Mouse (Mus musculus) forebrain, embryonic 14.5 days (tissue): ENCODE measurements around the gene Trpm8. TPM values are rescaled to one million over a fixed set of nuclear protein-coding genes. Genes with fewer than 3 reads are reported as not detected.

Experiments
- ATAC-seq: fragments of 200-750 bp; cut with Nextera tagmentation; 2 replicates; pipeline ENCODE4 v1.8.0; 2017; ENCODE audit warnings: mild to moderate bottlenecking, moderate library complexity
- DNase-seq: peaks from one replicate; pipeline ENCODE4 v3.0.0-alpha.2; 2015; ENCODE audit warnings: low spot score
- H3K27ac ChIP-seq: fragments of 300-500 bp; sonication (generic); 2 replicates; pipeline ENCODE4 v1.5.1; 2014; ENCODE audit warnings: low read depth, mild to moderate bottlenecking, control low read depth, low read length, moderate library complexity
- H3K27me3 ChIP-seq: fragments of 300-500 bp; sonication (generic); replicated peaks from 2 replicates; pipeline ENCODE4 v1.6.1; 2014; ENCODE audit warnings: low read length, control low read depth, mixed read lengths; ENCODE audit not compliant: control insufficient read depth, insufficient read depth
- H3K36me3 ChIP-seq: fragments of 300-500 bp; sonication (generic); 2 replicates; pipeline ENCODE4 v1.6.1; 2014; ENCODE audit warnings: low read length, control low read depth; ENCODE audit not compliant: control insufficient read depth, insufficient read depth
- H3K4me1 ChIP-seq: fragments of 300-500 bp; sonication (generic); 2 replicates; pipeline ENCODE4 v1.6.1; 2014; ENCODE audit warnings: antibody characterized with exemption, low read length, control low read depth; ENCODE audit not compliant: control insufficient read depth, insufficient read depth
- H3K4me2 ChIP-seq: fragments of 300-500 bp; sonication (generic); 2 replicates; pipeline ENCODE4 v1.6.1; 2014; ENCODE audit warnings: mild to moderate bottlenecking, control low read depth, low read length
- H3K4me3 ChIP-seq: fragments of 300-500 bp; sonication (generic); 2 replicates; pipeline ENCODE4 v1.5.1; 2014; ENCODE audit warnings: low read depth, low read length, control low read depth
- H3K9ac ChIP-seq: fragments of 300-500 bp; sonication (generic); 2 replicates; pipeline ENCODE4 v1.6.1; 2014; ENCODE audit warnings: mild to moderate bottlenecking, low read length, control low read depth, moderate library complexity
- H3K9me3 ChIP-seq: fragments of 300-500 bp; sonication (generic); replicated peaks from 2 replicates; pipeline ENCODE4 v1.6.1; 2016; ENCODE audit warnings: low read length, control low read depth, mixed read lengths; ENCODE audit not compliant: control insufficient read depth
- WGBS: fragments of 180-500 bp; shearing (Covaris S2); extraction: QIAGEN DNeasy Blood & Tissue Kit; methylation state at CpG from one replicate; pipeline ENCODE4 v1.1.7; 2014; 5-methylcytosine and 5-hydroxymethylcytosine counted together
- polyA plus RNA-seq: library from polyadenylated mRNA; unstranded; fragments of >200 nt; fragmentation: Nextera tagmentation; extraction: Ambion mirVana; gene quantifications from 2 replicates; pipeline ENCODE4 v1.2.1, GENCODE M21; 2014

Trpm8 gene
- polyA plus RNA-seq, 1 experiment from 2014 or later, result not detected

GRCm38 (mm10) chr1:88233421-88234247, 43.8 kb upstream of the Trpm8 start:
- Histone ChIP-seq H3K4me3 (no peak overlapping the region), H3K9me3 (peaks cover 95% of the 10 kb centered on the region), H3K9ac (no peak overlapping the region), H3K4me1 (no peaks in the 10 kb centered on the region), H3K27me3 (no peaks in the 10 kb centered on the region), H3K4me2 (no peak overlapping the region), H3K27ac (no peak overlapping the region), H3K36me3 (no peaks in the 10 kb centered on the region)
- ATAC-seq (no peak), DNase-seq (no peak)
- 68% methylated on average over 14 of the region's 14 CpGs for WGBS

GRCm38 (mm10) chr1:88234248-88234610, 43.2 kb upstream of the Trpm8 start:
- Histone ChIP-seq H3K4me1 (no peaks in the 10 kb centered on the region), H3K4me3 (no peak overlapping the region), H3K9ac (no peak overlapping the region), H3K27ac (no peak overlapping the region), H3K27me3 (no peaks in the 10 kb centered on the region), H3K4me2 (no peak overlapping the region), H3K9me3 (peaks cover 96% of the 10 kb centered on the region), H3K36me3 (no peaks in the 10 kb centered on the region)
- DNase-seq (no peak), ATAC-seq (no peak)
- 66% methylated on average over 4 of the region's 4 CpGs for WGBS

GRCm38 (mm10) chr1:88234646-88235045, 42.8 kb upstream of the Trpm8 start:
- no peaks in the 10 kb centered on the region for H3K36me3 ChIP-seq
- H3K4me1 ChIP-seq, result no peaks in the 10 kb centered on the region
- H3K27ac ChIP-seq, result no peak overlapping the region
- H3K4me3 ChIP-seq, result no peak overlapping the region
- H3K9ac ChIP-seq, result no peak overlapping the region
- ATAC-seq (no peak), DNase-seq (no peak)
- H3K27me3 ChIP-seq, result no peaks in the 10 kb centered on the region
- peaks cover 96% of the 10 kb centered on the region for H3K9me3 ChIP-seq
- no peak overlapping the region for H3K4me2 ChIP-seq
- 43% methylated on average over 5 of the region's 5 CpGs for WGBS

- Histone ChIP-seq H3K27me3 (no peaks in the 10 kb centered on the region), H3K4me3 (no peak overlapping the region), H3K4me2 (no peak overlapping the region), H3K36me3 (no peaks in the 10 kb centered on the region), H3K27ac (no peak overlapping the region), H3K9me3 (peaks cover 96% of the 10 kb centered on the region), H3K9ac (no peak overlapping the region), H3K4me1 (no peaks in the 10 kb centered on the region)
- no peak for DNase-seq
- 63% methylated on average over 11 of the region's 11 CpGs for WGBS
- ATAC-seq, result no peak
Measured at GRCm38 (mm10) chr1:88235046-88235893, 42.2 kb upstream of the Trpm8 start.

- 61% methylated on average over 4 of the region's 4 CpGs for WGBS
- no peak for ATAC-seq
- no peak for DNase-seq
- Histone ChIP-seq H3K9me3 (peaks cover 96% of the 10 kb centered on the region), H3K9ac (no peak overlapping the region), H3K4me3 (no peak overlapping the region), H3K27ac (no peak overlapping the region), H3K36me3 (no peaks in the 10 kb centered on the region), H3K4me2 (no peak overlapping the region), H3K4me1 (no peaks in the 10 kb centered on the region), H3K27me3 (no peaks in the 10 kb centered on the region)
Measured at GRCm38 (mm10) chr1:88235894-88236415, 41.5 kb upstream of the Trpm8 start.

GRCm38 (mm10) chr1:88237311-88237710, 40.1 kb upstream of the Trpm8 start:
- no peaks in the 10 kb centered on the region for H3K4me1 ChIP-seq
- DNase-seq (no peak), ATAC-seq (no peak)
- no peaks in the 10 kb centered on the region for H3K27me3 ChIP-seq
- peaks cover 95% of the 10 kb centered on the region for H3K9me3 ChIP-seq
- 81% methylated on average over 5 of the region's 5 CpGs for WGBS
- no peak overlapping the region for H3K27ac ChIP-seq
- H3K36me3 ChIP-seq, result no peaks in the 10 kb centered on the region
- no peak overlapping the region for H3K4me2 ChIP-seq
- no peak overlapping the region for H3K9ac ChIP-seq
- no peak overlapping the region for H3K4me3 ChIP-seq

GRCm38 (mm10) chr1:88238771-88239170, 38.7 kb upstream of the Trpm8 start:
- no peak for DNase-seq
- WGBS, result 79% methylated on average over 6 of the region's 6 CpGs

GRCm38 (mm10) chr1:88240072-88240471, 37.4 kb upstream of the Trpm8 start:
- Histone ChIP-seq H3K4me2 (no peak overlapping the region), H3K27ac (no peak overlapping the region), H3K27me3 (no peaks in the 10 kb centered on the region), H3K9ac (no peak overlapping the region), H3K4me1 (no peaks in the 10 kb centered on the region), H3K9me3 (peaks cover 92% of the 10 kb centered on the region), H3K4me3 (no peak overlapping the region), H3K36me3 (no peaks in the 10 kb centered on the region)
- 75% methylated on average over 5 of the region's 5 CpGs for WGBS
- ATAC-seq, result no peak
- no peak for DNase-seq

More at GRCm38 (mm10) chr1:88238771-88239170, 38.7 kb upstream of the Trpm8 start:
- peaks cover 93% of the 10 kb centered on the region for H3K9me3 ChIP-seq
- H3K36me3 ChIP-seq, result no peaks in the 10 kb centered on the region
- H3K4me1 ChIP-seq, result no peaks in the 10 kb centered on the region
- H3K4me3 ChIP-seq, result no peak overlapping the region
- H3K9ac ChIP-seq, result no peak overlapping the region
- no peak for ATAC-seq
- no peak overlapping the region for H3K4me2 ChIP-seq
- H3K27ac ChIP-seq, result no peak overlapping the region
- no peaks in the 10 kb centered on the region for H3K27me3 ChIP-seq
